Mouse (Mus musculus) right cerebral cortex, postnatal 14 days (tissue): ENCODE data around the gene Tmcc1.

Experiments used
- DNase-seq: peaks from one replicate; pipeline ENCODE4 v3.0.0; 2022

The Tmcc1 gene

DNA sequence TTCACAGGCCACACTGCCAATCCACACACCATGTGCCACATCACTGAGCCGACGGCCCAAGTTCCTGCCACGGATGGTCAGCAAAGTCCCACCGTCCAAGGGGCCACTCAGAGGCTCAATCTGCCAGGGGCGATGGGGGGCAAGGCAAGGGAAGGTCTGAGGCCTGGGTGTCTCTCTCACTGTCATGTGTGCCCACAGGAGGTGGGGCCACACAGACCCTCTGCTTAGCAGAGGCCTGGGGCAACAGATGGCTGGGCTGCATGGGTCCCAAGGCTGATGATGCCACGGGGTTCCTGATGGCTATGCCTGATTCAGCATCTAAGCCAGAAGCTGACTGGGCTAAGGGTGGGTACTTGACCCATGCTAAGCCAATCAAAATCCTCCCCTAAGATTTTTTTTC, 224.6 kb downstream of the Tmcc1 start:
- DNase-seq, result no peak
